Mouse (Mus musculus) megakaryocyte-erythroid progenitor cell, adult 5-6 weeks (primary cell): Measurements from ENCODE around the gene March5. TPM values are rescaled to one million over a fixed set of nuclear protein-coding genes. Genes with fewer than 3 reads are reported as not detected.

ENCODE experiments used
- ATAC-seq: replicated peaks from 2 replicates; pipeline ENCODE4 v1.8.0; 2016; ENCODE audit warnings: mild to moderate bottlenecking, inconsistent platforms; ENCODE audit not compliant: severe bottlenecking, poor library complexity, low FRiP score, low TSS enrichment
- total RNA-seq, 2 experiments: library from RNA; stranded (forward) in 1 of 2; stranded (reverse) in 1 of 2; fragments of 200-1000, 215-1000 nt in 1 of 2; fragments of >200 nt in 1 of 2; fragmentation: Nextera tagmentation in 1 of 2; gene quantifications; 2 replicates each; pipeline ENCODE4 v1.2.3; 2014 to 2017

Gene March5
- total RNA-seq, 2 experiments from 2014 or later = 77.5 to 138 TPM

- 0 out of 2 replicates have a peak, but pooled peaks have one; percentile 23 for ATAC-seq
Measured at GRCm38 (mm10) chr19:37206641-37207302, 571 bp upstream of the March5 start.

- ATAC-seq = no peak
Measured at GRCm38 (mm10) chr19:37208176-37208755, 923 bp downstream of the March5 start, which contains the start of gene Cpeb3. Cpeb3 (minus strand) TSS chr19:37208601.

GRCm38 (mm10) chr19:37208986-37209385, 1.6 kb downstream of the March5 start:
- ATAC-seq = no peak

GRCm38 (mm10) chr19:37209467-37210128, 2.3 kb downstream of the March5 start:
- ATAC-seq = no peak

- ATAC-seq = peak; percentile 52
Measured at GRCm38 (mm10) chr19:37210457-37210856, 3.1 kb downstream of the March5 start.

GRCm38 (mm10) chr19:37211416-37211815, 4.1 kb downstream of the March5 start:
- no peak for ATAC-seq

- ATAC-seq = no peak
Measured at GRCm38 (mm10) chr19:37214711-37215110, 7.4 kb downstream of the March5 start.

GRCm38 (mm10) chr19:37225197-37225862, 18.0 kb downstream of the March5 start:
- peak; percentile 85 for ATAC-seq

- ATAC-seq = peak; percentile 77
Measured at GRCm38 (mm10) chr19:37232598-37232997, 25.3 kb downstream of the March5 start.

GRCm38 (mm10) chr19:37233561-37234539, 26.5 kb downstream of the March5 start:
- no peak for ATAC-seq

GRCm38 (mm10) chr19:37235818-37236217, 28.5 kb downstream of the March5 start:
- no peak for ATAC-seq

- no peak for ATAC-seq
Measured at GRCm38 (mm10) chr19:37237306-37237705, 30.0 kb downstream of the March5 start.

- peak; percentile 69 for ATAC-seq
Measured at GRCm38 (mm10) chr19:37237712-37238437, 30.5 kb downstream of the March5 start.

GRCm38 (mm10) chr19:37238651-37239050, 31.3 kb downstream of the March5 start:
- ATAC-seq = no peak

GRCm38 (mm10) chr19:37239096-37239495, 31.8 kb downstream of the March5 start:
- peak; percentile 31; the same call in 1 of the 2 replicates for ATAC-seq

- ATAC-seq = no peak
Measured at GRCm38 (mm10) chr19:37241201-37241600, 33.9 kb downstream of the March5 start.

- no peak for ATAC-seq
Measured at GRCm38 (mm10) chr19:37242707-37243106, 35.4 kb downstream of the March5 start.

GRCm38 (mm10) chr19:37246859-37247258, 39.5 kb downstream of the March5 start:
- no peak for ATAC-seq
